Mouse (Mus musculus): ENCODE results near the gene Olfr769. TPM values are rescaled to one million over a fixed set of nuclear protein-coding genes. Genes with fewer than 3 reads are reported as not detected.
"Not testable (repeated sequence)": the region's sequence is repeated elsewhere in the genome, so short reads cannot be mapped to it uniquely, and the experiment has no call there.

Gene Olfr769
- polyA plus RNA-seq (2016; fragmentation: Nextera tagmentation; extraction: Ambion mirVana) = not detected in 2 replicates

- 91% methylated on average over 2 of the region's 2 CpGs for WGBS
- no peaks in the 10 kb centered on the region for H3K4me1 ChIP-seq
- no peak for DNase-seq (ENCODE audit: extremely low spot score, low spot score)
- H3K9me3 ChIP-seq = no peaks in the 10 kb centered on the region
- no peaks in the 10 kb centered on the region for H3K27me3 ChIP-seq (ENCODE audit: poor library complexity, severe bottlenecking)
- H3K36me3 ChIP-seq (replicated peaks) = no peaks in the 10 kb centered on the region
- no peak within 1 kb of the TSS for H3K27ac ChIP-seq
- H3K4me3 ChIP-seq = no peak within 1 kb of the TSS
These were observed at the start of gene Olfr769 for GRCm38 (mm10) chr10:129117761-129118160. Olfr769 (minus strand) TSS chr10:129117861.

- WGBS = 88% methylated on average over 1 of the region's 1 CpGs
- H3K4me1 ChIP-seq = no peaks in the 10 kb centered on the region
- no peak within 1 kb of the TSS for H3K4me3 ChIP-seq
- no peak within 1 kb of the TSS for H3K27ac ChIP-seq
- no peak for DNase-seq (ENCODE audit: extremely low spot score, low spot score)
- H3K27me3 ChIP-seq (ENCODE audit: poor library complexity, severe bottlenecking) = no peaks in the 10 kb centered on the region
- no peaks in the 10 kb centered on the region for H3K36me3 ChIP-seq (replicated peaks)
- no peaks in the 10 kb centered on the region for H3K9me3 ChIP-seq
These were observed 47.0 kb upstream of the Olfr769 start, which contains the start of gene Olfr771 for GRCm38 (mm10) chr10:129164651-129165050. Olfr771 (minus strand) TSS chr10:129164751.

GRCm38 (mm10) chr10:129138898-129139297 is 21.2 kb upstream of the Olfr769 start, which contains the start of gene Olfr770:
Olfr770 (minus strand) TSS chr10:129138998.
- no peak for DNase-seq (ENCODE audit: extremely low spot score, low spot score)
- WGBS = 89% methylated on average over 2 of the region's 2 CpGs
- H3K9me3 ChIP-seq = no peaks in the 10 kb centered on the region

GRCm38 (mm10) chr10:129115146-129115545 is 2.5 kb downstream of the Olfr769 start:
- Histone ChIP-seq H3K4me3 (no peak overlapping the region), H3K4me1 (no peaks in the 10 kb centered on the region), H3K27ac (no peak overlapping the region), H3K9me3 (no peaks in the 10 kb centered on the region), H3K36me3 (replicated peaks) (no peaks in the 10 kb centered on the region), H3K27me3 (ENCODE audit: poor library complexity, severe bottlenecking) (no peaks in the 10 kb centered on the region)
- DNase-seq (ENCODE audit: extremely low spot score, low spot score) = no peak
- WGBS = 93% methylated on average over 3 of the region's 3 CpGs

More at GRCm38 (mm10) chr10:129138898-129139297, 21.2 kb upstream of the Olfr769 start, which contains the start of gene Olfr770:
- Histone ChIP-seq H3K36me3 (replicated peaks) (no peaks in the 10 kb centered on the region), H3K4me3 (no peak within 1 kb of the TSS), H3K27ac (no peak within 1 kb of the TSS), H3K27me3 (ENCODE audit: poor library complexity, severe bottlenecking) (no peaks in the 10 kb centered on the region), H3K4me1 (no peaks in the 10 kb centered on the region)

- Histone ChIP-seq H3K27ac (no peak overlapping the region), H3K4me1 (no peaks in the 10 kb centered on the region), H3K27me3 (ENCODE audit: poor library complexity, severe bottlenecking) (no peaks in the 10 kb centered on the region), H3K36me3 (replicated peaks) (no peaks in the 10 kb centered on the region), H3K4me3 (no peak overlapping the region), H3K9me3 (no peaks in the 10 kb centered on the region)
- 30% methylated on average over 3 of the region's 3 CpGs for WGBS
- no peak for DNase-seq (ENCODE audit: extremely low spot score, low spot score)
These were observed 16.4 kb downstream of the Olfr769 start for GRCm38 (mm10) chr10:129101231-129101630.

GRCm38 (mm10) chr10:129099275-129099674 is 18.4 kb downstream of the Olfr769 start, which contains the start of gene Olfr768:
Olfr768 (minus strand) TSS chr10:129099375.
- Histone ChIP-seq H3K36me3 (replicated peaks) (no peaks in the 10 kb centered on the region), H3K27ac (no peak within 1 kb of the TSS), H3K4me3 (no peak within 1 kb of the TSS), H3K9me3 (no peaks in the 10 kb centered on the region), H3K4me1 (no peaks in the 10 kb centered on the region), H3K27me3 (ENCODE audit: poor library complexity, severe bottlenecking) (no peaks in the 10 kb centered on the region)
- DNase-seq (ENCODE audit: extremely low spot score, low spot score) = no peak
- 81% methylated on average over 1 of the region's 1 CpGs for WGBS

GRCm38 (mm10) chr10:129082810-129083209 is 34.9 kb downstream of the Olfr769 start, which contains the start of gene Olfr767:
Olfr767 (minus strand) TSS chr10:129082910.
- not testable (repeated sequence) for H3K4me3 ChIP-seq; DNase-seq (ENCODE audit: extremely low spot score, low spot score); H3K4me1 ChIP-seq; H3K36me3 ChIP-seq (replicated peaks); H3K27me3 ChIP-seq (ENCODE audit: poor library complexity, severe bottlenecking); H3K27ac ChIP-seq; H3K9me3 ChIP-seq

GRCm38 (mm10) chr10:129068877-129069276 is 48.8 kb downstream of the Olfr769 start, which contains the start of gene Olfr766-ps1:
Olfr766-ps1 (minus strand) TSS chr10:129068977.
- Histone ChIP-seq H3K9me3 (no peaks in the 10 kb centered on the region), H3K4me1 (no peaks in the 10 kb centered on the region), H3K27ac (no peak within 1 kb of the TSS), H3K27me3 (ENCODE audit: poor library complexity, severe bottlenecking) (no peaks in the 10 kb centered on the region), H3K4me3 (no peak within 1 kb of the TSS), H3K36me3 (replicated peaks) (no peaks in the 10 kb centered on the region)
- WGBS = 90% methylated on average over 2 of the region's 2 CpGs
- no peak for DNase-seq (ENCODE audit: extremely low spot score, low spot score)

Other genes starting within 250 kb of the Olfr769 start
- 9.7 and 10.7 TPM in 2 replicates for gene Gdf11, start 226.1 kb downstream of the Olfr769 start, polyA plus RNA-seq (2016; fragmentation: Nextera tagmentation; extraction: Ambion mirVana)
- gene Cd63, start 216.9 kb downstream of the Olfr769 start, polyA plus RNA-seq (2016; fragmentation: Nextera tagmentation; extraction: Ambion mirVana) = 179 and 184 TPM in 2 replicates
- 11.0 and 12.8 TPM in 2 replicates for gene Rdh5, start 195.0 kb downstream of the Olfr769 start, polyA plus RNA-seq (2016; fragmentation: Nextera tagmentation; extraction: Ambion mirVana)
- 166 and 178 TPM in 2 replicates for gene Bloc1s1, start 193.8 kb downstream of the Olfr769 start, polyA plus RNA-seq (2016; fragmentation: Nextera tagmentation; extraction: Ambion mirVana)
- 0.15 and 0.36 TPM in 2 replicates for gene Itga7, start 184.0 kb downstream of the Olfr769 start, polyA plus RNA-seq (2016; fragmentation: Nextera tagmentation; extraction: Ambion mirVana)
- gene Mettl7b, start 156.9 kb downstream of the Olfr769 start, polyA plus RNA-seq (2016; fragmentation: Nextera tagmentation; extraction: Ambion mirVana) = not detected in 2 replicates
- not detected in 2 replicates for gene Olfr9, start 128.4 kb downstream of the Olfr769 start, polyA plus RNA-seq (2016; fragmentation: Nextera tagmentation; extraction: Ambion mirVana)
- gene Olfr763, start 107.1 kb downstream of the Olfr769 start, polyA plus RNA-seq (2016; fragmentation: Nextera tagmentation; extraction: Ambion mirVana) = not detected in 2 replicates
- gene Olfr764-ps1, start 78.0 kb downstream of the Olfr769 start, polyA plus RNA-seq (2016; fragmentation: Nextera tagmentation; extraction: Ambion mirVana) = not detected in 2 replicates
- not detected in 2 replicates for gene Olfr765, start 67.9 kb downstream of the Olfr769 start, polyA plus RNA-seq (2016; fragmentation: Nextera tagmentation; extraction: Ambion mirVana)
- gene Olfr766-ps1, start 48.9 kb downstream of the Olfr769 start, polyA plus RNA-seq (2016; fragmentation: Nextera tagmentation; extraction: Ambion mirVana) = not detected in 2 replicates
- not detected in 2 replicates for gene Olfr767, start 35.0 kb downstream of the Olfr769 start, polyA plus RNA-seq (2016; fragmentation: Nextera tagmentation; extraction: Ambion mirVana)
- gene Olfr768, start 18.5 kb downstream of the Olfr769 start, polyA plus RNA-seq (2016; fragmentation: Nextera tagmentation; extraction: Ambion mirVana) = not detected in 2 replicates
- not detected in 2 replicates for gene Olfr770, start 21.1 kb upstream of the Olfr769 start, polyA plus RNA-seq (2016; fragmentation: Nextera tagmentation; extraction: Ambion mirVana)
- gene Olfr771, start 46.9 kb upstream of the Olfr769 start, polyA plus RNA-seq (2016; fragmentation: Nextera tagmentation; extraction: Ambion mirVana) = not detected in 2 replicates
- not detected in 2 replicates for gene Olfr772, start 60.1 kb upstream of the Olfr769 start, polyA plus RNA-seq (2016; fragmentation: Nextera tagmentation; extraction: Ambion mirVana)
- gene Olfr773, start 69.6 kb upstream of the Olfr769 start, polyA plus RNA-seq (2016; fragmentation: Nextera tagmentation; extraction: Ambion mirVana) = not detected in 2 replicates
- not detected in 2 replicates for gene Olfr774, start 118.3 kb upstream of the Olfr769 start, polyA plus RNA-seq (2016; fragmentation: Nextera tagmentation; extraction: Ambion mirVana)
- not detected in 2 replicates for gene Olfr775, start 130.6 kb upstream of the Olfr769 start, polyA plus RNA-seq (2016; fragmentation: Nextera tagmentation; extraction: Ambion mirVana)
- not detected in 2 replicates for gene Olfr776, start 141.3 kb upstream of the Olfr769 start, polyA plus RNA-seq (2016; fragmentation: Nextera tagmentation; extraction: Ambion mirVana)
- gene Olfr777, start 153.6 kb upstream of the Olfr769 start, polyA plus RNA-seq (2016; fragmentation: Nextera tagmentation; extraction: Ambion mirVana) = not detected in 2 replicates
- gene Olfr780, start 200.3 kb upstream of the Olfr769 start, polyA plus RNA-seq (2016; fragmentation: Nextera tagmentation; extraction: Ambion mirVana) = not detected in 2 replicates
- not detected in 2 replicates for gene Olfr781, start 211.0 kb upstream of the Olfr769 start, polyA plus RNA-seq (2016; fragmentation: Nextera tagmentation; extraction: Ambion mirVana)
- gene Olfr782, start 231.0 kb upstream of the Olfr769 start, polyA plus RNA-seq (2016; fragmentation: Nextera tagmentation; extraction: Ambion mirVana) = not detected in 2 replicates